Mouse (Mus musculus) A20 (cell line): ENCODE data around the gene Lgi4.
A peak's percentile ranks its signal among the peaks of the same experiment; 100 is the strongest.

Experiments used
- DNase-seq: peaks from one replicate; pipeline ENCODE4 v3.0.0-alpha.2; 2011; ENCODE audit warnings: low read depth, low spot score

Gene Lgi4

DNA sequence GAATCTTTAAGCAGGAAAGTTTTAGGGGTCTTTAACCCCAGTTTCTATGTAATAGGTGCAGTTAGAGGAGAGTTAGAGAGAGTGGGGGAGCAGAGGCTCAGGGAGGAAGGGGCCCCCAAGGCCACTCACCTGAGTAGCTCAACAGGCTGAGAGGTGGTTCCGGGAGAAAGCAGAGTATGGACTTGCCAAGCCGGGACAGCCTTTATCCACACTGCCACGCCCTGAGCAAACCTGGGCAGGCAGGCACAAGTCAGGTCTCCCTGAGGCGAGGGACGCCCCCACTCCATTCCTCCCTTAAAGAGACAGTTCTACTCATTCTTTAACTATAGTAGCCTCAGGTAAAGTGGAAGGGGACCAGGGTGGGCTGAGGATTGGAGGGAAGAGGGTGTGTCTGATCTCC lies 17.4 kb downstream of the Lgi4 start, which contains the start of gene Fxyd3:
Fxyd3 (minus strand) TSS at position 213 of the 400 bp plus-strand sequence.
- no peak for DNase-seq

GRCm38 (mm10) chr7:31077470-31077869 lies 18.3 kb downstream of the Lgi4 start:
- DNase-seq, result no peak

DNA sequence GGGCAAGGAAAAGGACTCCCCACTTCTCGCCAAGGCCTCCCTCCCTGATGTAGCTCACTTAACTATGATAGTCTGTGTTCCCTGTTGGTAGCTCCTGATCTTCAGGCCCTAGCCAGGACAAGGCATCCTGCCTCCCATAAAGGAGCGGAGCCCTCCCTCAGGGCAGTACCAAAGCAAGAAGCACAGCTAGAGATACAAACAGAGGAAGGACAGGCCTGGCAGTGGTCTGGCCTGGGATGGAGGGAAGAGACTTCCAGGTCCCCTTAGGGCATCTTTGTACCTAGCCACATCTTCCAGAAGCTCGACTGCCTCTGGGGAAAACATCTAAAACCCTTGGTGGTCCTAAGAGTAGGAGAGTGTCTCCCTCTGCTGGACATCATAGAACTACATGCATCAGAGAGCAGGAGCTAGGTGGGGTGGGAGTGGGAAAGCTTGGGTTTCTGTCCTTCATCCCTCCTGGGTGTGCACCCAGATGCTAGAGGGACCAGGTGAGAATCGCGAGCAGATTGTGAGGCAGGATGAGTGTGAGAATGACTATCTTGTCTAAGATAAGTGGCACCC lies 18.8 kb downstream of the Lgi4 start:
- DNase-seq, result peak; percentile 54

- DNase-seq, result no peak
Observed at GRCm38 (mm10) chr7:31079670-31080069, 20.5 kb downstream of the Lgi4 start.

GRCm38 (mm10) chr7:31080611-31081010 lies 21.5 kb downstream of the Lgi4 start:
- DNase-seq, result no peak

GRCm38 (mm10) chr7:31081106-31081505 lies 22.0 kb downstream of the Lgi4 start:
- DNase-seq, result no peak

- no peak for DNase-seq
Observed at GRCm38 (mm10) chr7:31082106-31082505, 23.0 kb downstream of the Lgi4 start.

DNA sequence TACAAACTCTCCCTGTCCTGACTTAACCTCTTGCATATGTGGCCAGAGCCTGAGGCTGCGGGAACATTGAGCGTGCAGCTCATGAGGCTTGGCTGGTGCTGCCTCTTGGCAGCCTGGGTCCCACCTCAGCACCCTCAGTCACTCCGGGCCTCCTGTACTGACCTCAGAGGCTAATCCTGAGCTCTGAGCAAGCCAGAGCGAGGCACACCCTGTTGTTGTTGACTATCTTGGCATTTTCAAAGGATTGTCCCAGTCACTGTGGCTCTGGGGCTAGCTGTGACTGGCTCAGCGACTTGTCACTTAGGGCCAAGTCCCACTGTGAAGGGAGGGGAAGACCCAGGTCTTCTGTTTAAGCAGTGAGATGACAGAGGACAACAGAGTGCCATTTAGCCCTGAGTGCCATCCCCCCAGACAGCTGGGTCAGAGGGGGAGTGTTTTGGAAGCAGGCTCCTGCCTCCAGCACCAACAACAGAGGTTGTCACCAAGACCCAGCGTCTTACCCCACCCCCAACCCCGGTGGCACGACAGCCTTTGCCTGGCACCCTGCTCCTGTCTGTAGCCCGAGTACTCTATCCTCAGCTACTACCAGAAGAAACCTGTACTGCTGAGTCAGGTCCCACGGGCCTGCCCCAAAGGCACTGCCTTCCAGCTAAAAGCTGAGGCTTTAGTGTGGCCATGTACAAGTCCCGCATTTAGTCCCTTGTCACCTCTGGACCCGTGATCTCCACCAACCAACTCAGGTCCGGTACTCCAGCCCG lies 23.9 kb downstream of the Lgi4 start:
- DNase-seq, result no peak

DNA sequence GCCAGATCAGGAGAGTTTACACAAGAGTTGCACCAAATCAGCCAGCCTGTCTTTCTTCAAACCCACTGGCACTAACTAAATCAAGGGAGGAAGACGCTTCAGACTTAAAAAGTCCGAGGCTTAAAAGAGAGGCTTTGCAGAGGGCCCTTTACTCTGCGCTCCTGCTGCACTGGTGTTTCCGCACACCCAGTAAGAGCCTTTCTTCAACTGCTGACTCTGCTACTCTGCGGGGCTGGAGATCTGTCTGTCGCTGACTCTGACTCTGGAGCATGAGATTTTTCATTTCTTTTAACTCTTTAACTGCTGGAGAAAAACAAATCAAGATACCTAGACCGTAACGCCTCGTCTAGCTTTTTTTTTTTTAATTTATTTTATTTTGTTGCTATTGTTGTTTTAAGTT lies 25.0 kb downstream of the Lgi4 start:
- no peak for DNase-seq

DNA sequence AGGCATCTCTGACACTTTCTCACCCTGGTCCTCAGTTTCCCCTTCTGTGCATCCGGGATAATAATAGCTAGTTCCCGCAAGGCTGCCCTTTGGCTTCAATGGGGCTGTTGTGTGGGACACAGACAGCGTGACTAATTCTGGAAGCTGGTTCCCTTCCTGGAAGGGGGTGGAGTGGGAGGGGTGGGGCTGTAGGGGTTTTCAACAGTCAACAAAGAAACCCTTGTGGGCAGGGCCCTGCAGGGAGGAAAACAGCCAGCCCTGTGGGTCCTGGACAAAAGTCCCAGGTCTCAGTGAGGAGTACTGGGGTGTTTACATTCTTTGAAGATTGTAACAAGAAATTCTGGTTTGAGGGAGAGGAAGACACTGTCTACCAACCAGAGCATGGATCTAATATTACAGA lies 26.0 kb downstream of the Lgi4 start:
- DNase-seq, result no peak

GRCm38 (mm10) chr7:31086175-31086755 lies 27.1 kb downstream of the Lgi4 start:
- DNase-seq, result no peak

- no peak for DNase-seq
Observed at GRCm38 (mm10) chr7:31087262-31087661, 28.1 kb downstream of the Lgi4 start.

- DNase-seq, result no peak
Observed at GRCm38 (mm10) chr7:31088206-31088605, 29.1 kb downstream of the Lgi4 start.

DNA sequence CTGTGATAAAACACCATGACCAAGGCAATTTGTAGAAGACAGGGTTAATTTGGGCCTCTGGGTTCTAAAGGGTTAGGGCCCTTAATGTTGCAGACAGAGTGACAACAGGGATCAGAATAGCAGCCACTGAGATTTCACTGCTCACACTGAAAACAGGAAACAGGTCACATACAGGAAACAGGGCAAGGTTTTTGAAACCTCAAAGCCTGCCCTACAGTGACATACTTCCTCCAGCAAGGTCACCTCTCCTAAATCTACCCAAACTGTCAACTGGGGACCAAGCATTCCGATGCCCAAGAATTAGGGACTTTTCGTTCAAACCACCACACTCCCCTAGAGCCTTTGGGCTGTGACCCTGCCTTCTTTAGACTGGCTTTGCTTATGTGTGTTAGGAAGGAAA lies 30.6 kb downstream of the Lgi4 start:
- peak; percentile 41 for DNase-seq

- no peak for DNase-seq
Observed at GRCm38 (mm10) chr7:31094774-31095501, 35.8 kb downstream of the Lgi4 start.

DNA sequence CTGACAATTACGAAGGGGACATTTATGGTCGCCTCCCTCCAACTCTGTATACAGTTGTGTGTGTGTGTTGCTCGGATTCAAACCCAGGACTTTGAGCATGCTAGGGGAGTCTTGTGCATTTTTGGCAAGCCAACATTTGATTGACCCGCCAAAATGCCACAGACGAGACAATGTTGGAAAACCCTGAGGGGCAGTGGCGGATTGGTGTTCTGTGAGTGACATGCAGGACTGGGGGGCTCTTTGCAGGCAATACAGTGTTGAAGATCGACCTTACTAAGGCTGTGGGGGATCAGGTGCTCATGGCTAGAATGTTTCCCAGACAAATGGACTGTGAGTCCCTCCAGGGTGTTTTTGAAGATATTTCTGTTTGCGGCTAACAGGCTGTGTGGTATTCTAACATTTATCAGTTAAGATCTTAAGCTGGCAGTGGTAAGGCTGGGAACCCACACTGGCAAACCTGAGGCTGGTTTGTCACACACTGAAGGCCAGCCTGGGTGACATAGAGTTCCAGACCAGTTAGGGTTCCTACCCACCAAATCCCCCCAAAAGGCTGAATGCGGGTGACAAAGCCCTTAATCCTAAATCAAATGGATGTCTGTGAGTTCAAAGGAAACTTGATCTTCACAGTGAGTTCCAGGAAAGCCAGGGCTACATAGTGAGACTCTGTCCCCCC lies 37.9 kb downstream of the Lgi4 start:
- no peak for DNase-seq

DNA sequence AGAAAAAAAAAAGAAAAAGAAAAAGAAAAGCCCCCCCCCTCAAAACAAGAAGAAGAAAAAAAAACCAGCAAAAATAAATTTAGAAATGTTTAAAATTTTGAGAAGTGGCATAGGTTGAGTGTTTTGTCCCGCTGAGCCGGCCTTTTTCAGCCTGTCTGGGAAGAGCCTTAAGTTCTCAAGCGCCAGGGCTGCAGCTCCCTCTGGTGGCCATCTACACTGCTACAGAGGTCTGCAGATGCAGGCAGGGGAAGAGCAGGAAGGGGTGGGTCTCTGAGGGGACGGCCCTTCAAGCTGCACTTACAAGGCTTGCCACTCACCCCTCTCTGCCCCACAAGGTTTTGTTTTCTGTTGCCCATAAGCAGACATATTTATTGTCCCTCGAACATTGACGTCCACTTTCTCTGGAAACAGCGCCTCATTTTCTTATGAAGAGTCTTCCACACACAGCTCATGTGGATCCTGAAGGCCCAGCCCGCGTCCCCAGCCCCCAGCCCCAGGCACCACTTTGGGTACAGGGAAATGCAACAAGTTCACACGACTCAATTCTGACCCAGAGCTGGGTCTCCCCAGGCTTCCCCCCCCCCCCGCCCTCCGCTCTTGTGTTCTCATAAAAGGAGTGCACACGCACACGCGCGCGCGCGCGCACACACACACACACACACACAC lies 38.6 kb downstream of the Lgi4 start:
- peak; percentile 80 for DNase-seq

GRCm38 (mm10) chr7:31098697-31099611 lies 39.8 kb downstream of the Lgi4 start:
- DNase-seq, result no peak

DNA sequence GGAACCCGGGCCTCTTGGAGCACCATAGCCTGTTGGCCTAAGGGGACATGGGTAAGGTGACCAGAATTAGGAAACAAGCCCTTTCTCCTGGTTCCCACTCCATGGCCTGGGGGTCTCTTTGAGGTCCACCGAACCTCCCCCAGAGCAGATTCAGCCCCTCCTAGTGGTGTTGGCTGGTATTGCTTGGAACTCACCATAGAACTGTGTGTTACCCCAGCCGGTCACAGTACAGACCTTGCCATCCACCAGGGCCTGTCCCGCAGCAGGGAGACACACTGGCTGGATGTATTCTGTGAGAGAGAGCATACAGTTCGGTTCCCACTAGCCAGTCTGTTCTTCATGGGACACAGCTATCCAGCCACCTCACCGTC lies 40.5 kb downstream of the Lgi4 start:
- no peak for DNase-seq

- DNase-seq, result peak; percentile 41
Observed at GRCm38 (mm10) chr7:31100786-31101185, 41.6 kb downstream of the Lgi4 start.
